Mouse (Mus musculus) lung, postnatal 25 days (tissue): ENCODE measurements around the gene Stap1.

Source experiments
- DNase-seq: peaks from one replicate; pipeline ENCODE4 v3.0.0; 2022; ENCODE audit warnings: low spot score

The Stap1 gene

GRCm38 (mm10) chr5:86128749-86129148, 57.2 kb downstream of the Stap1 start:
- no peak for DNase-seq

GRCm38 (mm10) chr5:86129828-86130227, 58.3 kb downstream of the Stap1 start:
- no peak for DNase-seq
